Mouse (Mus musculus) lung, embryonic 16.5 days (tissue): Measurements from ENCODE around the gene Bag6. TPM values are rescaled to one million over a fixed set of nuclear protein-coding genes. Genes with fewer than 3 reads are reported as not detected.

Source experiments
- ATAC-seq: fragments of 200-750 bp; cut with Nextera tagmentation; 2 replicates; pipeline ENCODE4 v1.8.0; 2017; ENCODE audit warnings: low read depth, mild to moderate bottlenecking, moderate library complexity
- H3K27ac ChIP-seq: fragments of 300-500 bp; sonication (generic); 2 replicates; pipeline ENCODE4 v1.5.1; 2014; ENCODE audit warnings: mild to moderate bottlenecking, control low read depth, low read length
- H3K27me3 ChIP-seq: fragments of 300-500 bp; sonication (generic); 2 replicates; pipeline ENCODE4 v1.6.1; 2014; ENCODE audit warnings: low read depth, low read length, mixed read lengths; ENCODE audit not compliant: control insufficient read depth, insufficient read depth
- H3K36me3 ChIP-seq: fragments of 300-500 bp; sonication (generic); 2 replicates; pipeline ENCODE4 v1.6.1; 2014; ENCODE audit warnings: low read length; ENCODE audit not compliant: control insufficient read depth, insufficient read depth
- H3K4me1 ChIP-seq: fragments of 300-500 bp; sonication (generic); replicated peaks from 2 replicates; pipeline ENCODE4 v1.6.1; 2014; ENCODE audit warnings: low read length, mixed read lengths; ENCODE audit not compliant: control insufficient read depth, insufficient read depth
- H3K4me2 ChIP-seq: fragments of 300-500 bp; sonication (generic); 2 replicates; pipeline ENCODE4 v1.6.1; 2014; ENCODE audit warnings: low read depth, low read length, control low read depth
- H3K4me3 ChIP-seq: fragments of 300-500 bp; sonication (generic); 2 replicates; pipeline ENCODE4 v1.5.1; 2014; ENCODE audit warnings: mild to moderate bottlenecking, low read length, control low read depth
- H3K9ac ChIP-seq: fragments of 300-500 bp; sonication (generic); 2 replicates; pipeline ENCODE4 v1.6.1; 2014; ENCODE audit warnings: low read length, control low read depth
- H3K9me3 ChIP-seq: fragments of 300-500 bp; sonication (generic); 2 replicates; pipeline ENCODE4 v1.6.1; 2016; ENCODE audit warnings: low read length; ENCODE audit not compliant: control insufficient read depth
- WGBS: fragments of 180-500 bp; shearing (Covaris S2); extraction: QIAGEN DNeasy Blood & Tissue Kit; methylation state at CpG from one replicate; pipeline ENCODE4 v1.1.7; 2014; 5-methylcytosine and 5-hydroxymethylcytosine counted together
- polyA plus RNA-seq: library from polyadenylated mRNA; unstranded; fragments of >200 nt; fragmentation: Nextera tagmentation; extraction: Ambion mirVana; gene quantifications from 2 replicates; pipeline ENCODE4 v1.2.1, GENCODE M21; 2015

The Bag6 gene
- polyA plus RNA-seq, 1 experiment from 2014 or later: 54.9 TPM

DNA sequence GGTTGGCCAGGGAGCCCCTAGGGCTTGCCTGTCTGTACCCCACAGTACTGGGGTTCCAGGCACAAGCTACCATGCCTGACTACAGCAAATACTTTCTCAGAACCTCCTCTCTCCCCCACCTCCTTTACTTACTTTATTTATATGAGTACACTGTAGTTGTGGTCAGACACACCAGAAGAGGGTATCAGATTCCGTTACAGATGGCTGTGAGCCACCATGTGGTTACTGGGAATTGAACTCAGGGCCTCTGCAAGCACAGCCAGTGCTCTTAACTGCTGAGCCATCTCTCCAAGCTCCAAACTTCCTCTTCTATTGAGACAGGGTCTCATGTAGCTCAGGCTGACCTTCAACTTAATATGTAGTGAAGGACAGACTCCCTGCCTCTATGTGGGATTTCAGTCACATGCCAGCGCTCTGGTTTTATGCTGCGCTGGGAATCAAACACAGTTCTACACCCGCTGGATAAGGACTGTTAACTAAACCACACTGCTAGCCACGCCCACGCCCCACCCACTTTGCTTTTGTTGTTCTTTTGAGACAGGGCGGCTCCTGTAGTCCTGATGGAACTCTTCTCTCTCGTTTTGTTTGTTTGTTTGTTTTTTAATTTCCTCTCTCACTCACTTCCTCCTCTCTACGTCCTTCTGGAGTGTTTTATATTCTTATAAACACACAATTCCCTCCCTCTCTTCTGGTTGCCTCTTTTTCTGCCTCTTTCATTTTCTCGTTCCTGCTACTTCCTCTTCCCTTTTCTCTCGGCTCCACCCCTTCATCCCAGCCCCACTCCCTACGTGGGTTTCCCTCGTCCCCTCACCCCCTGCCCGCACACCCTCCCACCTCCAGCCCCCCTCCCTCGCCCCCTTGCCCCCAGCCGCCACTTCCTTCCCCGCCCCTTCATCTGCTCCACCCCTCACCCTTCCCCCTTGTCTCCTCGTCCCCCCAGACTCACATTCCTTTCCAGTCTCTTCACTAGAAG, 50.9 kb downstream of the Bag6 start:
- peak overlapping the region; percentile 48 for H3K4me2 ChIP-seq
- H3K4me3 ChIP-seq: peak overlapping the region; percentile 56
- H3K27me3 ChIP-seq: no peaks in the 10 kb centered on the region
- peak; percentile 86 for ATAC-seq
- H3K9ac ChIP-seq: peak overlapping the region; percentile 50
- H3K4me1 ChIP-seq: peaks cover 7% of the 10 kb centered on the region; the same call in 1 of the 2 replicates
- no peaks in the 10 kb centered on the region for H3K9me3 ChIP-seq
- WGBS: 2% methylated on average over 18 of the region's 18 CpGs
- H3K27ac ChIP-seq: peak overlapping the region; percentile 64
- no peaks in the 10 kb centered on the region for H3K36me3 ChIP-seq

DNA sequence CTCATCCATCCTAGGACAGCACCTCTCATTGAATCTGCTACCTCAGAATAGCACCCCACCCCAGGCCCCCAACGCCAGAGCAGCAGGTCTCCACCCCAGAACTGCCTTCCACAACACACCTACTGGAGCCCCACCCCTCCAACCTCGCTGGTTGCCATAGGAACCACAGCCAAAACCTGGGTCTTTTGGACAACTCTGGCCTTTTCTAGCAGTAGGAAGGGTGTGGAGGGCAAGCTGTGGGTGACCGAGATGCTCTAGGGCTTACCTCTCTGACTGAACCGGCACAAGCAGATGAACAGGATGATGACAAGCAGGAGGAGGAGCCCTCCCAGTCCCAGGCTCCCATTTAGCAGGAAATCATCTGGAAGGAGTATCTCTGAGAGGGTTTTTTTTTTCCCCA, 51.7 kb downstream of the Bag6 start:
- Histone ChIP-seq H3K27ac (peak overlapping the region; percentile 64), H3K4me3 (peak overlapping the region; percentile 56), H3K9me3 (no peaks in the 10 kb centered on the region), H3K4me2 (peak overlapping the region; percentile 48), H3K27me3 (no peaks in the 10 kb centered on the region), H3K36me3 (no peaks in the 10 kb centered on the region), H3K4me1 (peaks cover 7% of the 10 kb centered on the region; the same call in 1 of the 2 replicates), H3K9ac (peak overlapping the region; percentile 50)
- peak; percentile 41 for ATAC-seq
- WGBS: 2% methylated on average over 4 of the region's 4 CpGs

DNA sequence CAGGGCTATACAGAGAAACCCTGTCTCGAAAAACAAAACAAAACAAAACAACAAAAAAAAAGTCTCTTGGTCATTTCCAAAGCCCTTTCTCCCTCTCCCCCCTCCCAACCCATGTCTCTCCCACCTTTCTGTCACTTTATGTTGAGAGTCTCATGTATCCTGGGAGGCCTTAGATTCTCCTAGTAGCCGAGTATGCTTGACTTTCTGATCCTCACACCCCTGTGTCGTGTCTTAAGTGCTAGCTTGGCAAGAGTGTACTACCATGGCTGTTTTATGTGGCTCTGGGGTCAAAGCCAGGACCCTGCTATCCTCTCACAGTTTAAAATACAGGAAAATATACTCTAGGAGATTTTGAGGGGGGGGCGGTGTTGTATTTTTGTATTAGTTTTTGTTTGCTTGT, 52.4 kb downstream of the Bag6 start:
- WGBS: 53% methylated on average over 4 of the region's 4 CpGs
- no peak overlapping the region for H3K9ac ChIP-seq
- H3K27ac ChIP-seq: no peak overlapping the region
- no peaks in the 10 kb centered on the region for H3K9me3 ChIP-seq
- peaks cover 7% of the 10 kb centered on the region; the same call in 1 of the 2 replicates for H3K4me1 ChIP-seq
- H3K4me3 ChIP-seq: no peak overlapping the region
- no peaks in the 10 kb centered on the region for H3K36me3 ChIP-seq
- no peaks in the 10 kb centered on the region for H3K27me3 ChIP-seq
- H3K4me2 ChIP-seq: no peak overlapping the region
- ATAC-seq: no peak

DNA sequence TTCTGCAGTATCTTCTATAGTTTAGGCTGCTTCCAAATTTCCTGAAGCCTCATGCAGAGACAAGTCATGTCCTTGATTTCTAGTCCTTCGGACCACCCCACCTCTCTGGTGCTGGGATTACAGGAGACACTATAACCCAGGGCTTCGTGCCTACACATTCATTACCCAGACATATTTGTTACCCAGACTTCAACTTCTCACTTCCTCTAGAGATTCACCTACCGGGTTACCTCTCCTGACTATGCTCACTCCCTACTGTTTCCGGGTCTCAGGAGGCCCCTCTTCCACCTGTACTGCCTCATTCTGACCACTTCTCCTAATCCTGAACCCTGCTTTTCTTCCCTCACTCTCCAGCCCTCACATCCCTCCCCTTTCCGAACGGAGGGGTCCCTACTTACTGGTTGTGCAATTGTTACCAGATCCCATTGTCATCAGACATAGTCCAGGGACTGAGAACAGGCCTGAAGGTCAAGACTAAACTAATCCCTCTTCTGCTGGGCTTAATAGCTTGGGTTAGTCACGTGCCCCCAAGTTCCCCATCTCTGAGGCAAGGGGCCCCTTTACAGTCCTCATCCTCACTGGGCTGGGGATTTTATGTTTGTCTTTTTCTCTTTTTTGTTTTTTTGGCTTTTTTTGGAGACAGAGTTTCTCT, 53.1 kb downstream of the Bag6 start, which contains the start of gene Lst1:
Gene Lst1 (minus strand): TSS at position 481 of the 652 bp plus-strand sequence.
- 71% methylated on average over 7 of the region's 7 CpGs for WGBS
- Histone ChIP-seq H3K4me2 (no peak within 1 kb of the TSS), H3K9ac (no peak within 1 kb of the TSS), H3K36me3 (no peaks in the 10 kb centered on the region), H3K4me1 (peaks cover 7% of the 10 kb centered on the region; the same call in 1 of the 2 replicates), H3K27me3 (no peaks in the 10 kb centered on the region), H3K27ac (no peak within 1 kb of the TSS), H3K4me3 (no peak within 1 kb of the TSS), H3K9me3 (no peaks in the 10 kb centered on the region)
- no peak for ATAC-seq

DNA sequence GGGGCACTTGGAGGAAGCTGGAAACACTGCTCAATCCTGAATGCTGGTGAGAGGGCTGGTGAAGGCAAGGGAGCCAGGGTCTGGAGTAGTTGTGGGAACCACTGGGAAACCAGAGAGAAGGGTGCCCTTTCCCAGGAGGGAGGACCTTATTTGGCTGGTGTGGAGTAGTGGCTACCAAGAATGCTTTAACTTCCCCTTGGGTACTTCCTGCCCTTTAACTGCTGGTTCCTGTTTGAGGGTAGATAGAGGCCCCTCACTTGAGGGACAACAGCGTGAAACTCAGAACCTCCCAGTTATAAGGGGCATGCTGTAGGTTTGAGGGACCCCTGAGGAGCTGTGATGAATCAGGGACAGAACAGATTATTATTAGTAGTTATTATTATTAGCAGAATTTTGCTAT, 54.2 kb downstream of the Bag6 start:
- Histone ChIP-seq H3K36me3 (no peaks in the 10 kb centered on the region), H3K27me3 (0 out of 2 replicates have a peak, but pooled peaks cover 1% of the 10 kb centered on the region), H3K4me3 (no peak overlapping the region), H3K9ac (no peak overlapping the region), H3K4me1 (peaks cover 8% of the 10 kb centered on the region; the same call in 1 of the 2 replicates), H3K9me3 (no peaks in the 10 kb centered on the region), H3K27ac (no peak overlapping the region), H3K4me2 (no peak overlapping the region)
- no peak for ATAC-seq
- 57% methylated on average over 1 of the region's 1 CpGs for WGBS

DNA sequence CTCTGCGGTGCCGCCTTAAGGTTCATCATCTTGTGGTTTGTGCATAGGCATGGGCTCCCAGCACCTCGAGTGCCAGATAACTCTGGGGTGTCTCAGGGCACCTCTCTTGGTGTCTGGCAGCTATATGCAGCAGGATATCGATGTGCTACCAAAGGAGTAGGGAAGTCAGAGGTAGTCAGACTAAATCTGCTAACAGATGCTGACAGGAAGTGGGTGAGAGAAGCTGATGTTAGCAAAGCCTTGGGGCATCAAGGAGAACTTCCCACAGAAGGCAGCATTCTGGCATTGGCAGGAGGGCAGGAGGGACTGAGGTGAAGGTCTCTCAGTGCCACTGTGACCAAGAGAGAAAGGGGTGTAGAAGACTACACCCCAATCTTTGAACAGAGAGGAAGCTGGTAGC, 55.1 kb downstream of the Bag6 start:
- H3K36me3 ChIP-seq: no peaks in the 10 kb centered on the region
- no peak overlapping the region for H3K9ac ChIP-seq
- peaks cover 12% of the 10 kb centered on the region for H3K4me1 ChIP-seq
- no peak for ATAC-seq
- no peak overlapping the region for H3K4me2 ChIP-seq
- H3K27me3 ChIP-seq: peaks cover 10% of the 10 kb centered on the region
- no peak overlapping the region for H3K27ac ChIP-seq
- WGBS: 57% methylated on average over 4 of the region's 4 CpGs
- H3K4me3 ChIP-seq: no peak overlapping the region
- H3K9me3 ChIP-seq: no peaks in the 10 kb centered on the region

DNA sequence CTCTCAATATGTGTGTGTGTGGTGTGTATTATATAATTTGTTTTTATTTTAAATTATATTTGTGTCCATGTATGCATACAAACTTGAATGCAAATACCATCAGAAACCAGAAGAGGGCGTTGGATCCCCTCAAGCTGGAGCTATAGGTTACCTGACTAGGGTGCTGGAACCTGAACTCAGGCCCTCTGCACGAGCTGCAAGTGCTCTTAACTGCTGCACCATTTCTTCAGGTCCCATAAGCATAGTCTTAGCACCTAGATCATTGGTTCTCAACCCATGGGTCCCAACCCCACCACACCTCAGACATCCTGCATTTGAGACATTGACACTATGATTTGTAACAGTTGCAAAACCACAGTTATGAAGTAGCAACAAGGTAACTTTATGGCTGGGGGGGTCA, 56.7 kb downstream of the Bag6 start:
- H3K36me3 ChIP-seq: no peaks in the 10 kb centered on the region
- no peak overlapping the region for H3K9ac ChIP-seq
- no peak for ATAC-seq
- peaks cover 13% of the 10 kb centered on the region for H3K27me3 ChIP-seq
- H3K9me3 ChIP-seq: no peaks in the 10 kb centered on the region
- 63% methylated on average over 2 of the region's 2 CpGs for WGBS
- no peak overlapping the region for H3K27ac ChIP-seq
- H3K4me3 ChIP-seq: no peak overlapping the region
- no peak overlapping the region for H3K4me2 ChIP-seq
- peaks cover 8% of the 10 kb centered on the region for H3K4me1 ChIP-seq

DNA sequence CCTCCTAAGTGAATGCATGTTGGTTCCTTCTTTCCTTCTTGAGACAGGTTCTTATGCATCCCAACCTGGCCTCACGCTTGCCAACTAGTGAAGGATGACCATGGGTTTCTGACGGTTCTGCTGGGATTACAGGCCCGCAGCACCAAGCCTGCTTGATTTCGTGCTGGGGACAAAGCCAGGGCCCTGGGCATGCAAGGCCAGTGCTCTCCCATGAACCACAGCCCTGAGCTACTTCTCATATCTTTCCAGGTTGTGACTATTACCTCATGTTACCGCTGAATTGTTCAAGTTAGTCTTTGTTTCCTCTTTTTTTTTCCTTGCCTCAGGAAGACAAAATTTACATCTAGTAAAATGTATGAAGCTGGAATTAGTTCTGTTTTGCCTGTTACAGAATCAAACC, 57.9 kb downstream of the Bag6 start:
- no peaks in the 10 kb centered on the region for H3K9me3 ChIP-seq
- 73% methylated on average over 5 of the region's 5 CpGs for WGBS
- no peaks in the 10 kb centered on the region for H3K36me3 ChIP-seq
- peaks cover 13% of the 10 kb centered on the region for H3K27me3 ChIP-seq
- no peak overlapping the region for H3K9ac ChIP-seq
- no peak for ATAC-seq
- H3K4me3 ChIP-seq: no peak overlapping the region
- H3K4me1 ChIP-seq: peaks cover 8% of the 10 kb centered on the region
- H3K4me2 ChIP-seq: no peak overlapping the region
- H3K27ac ChIP-seq: no peak overlapping the region
